Mouse (Mus musculus) cerebellum, adult 2 months (tissue): ENCODE measurements at regions not wholly inside any gene's neighbourhood (a gene's known extent, or its start where the extent isn't known, plus 50 kb on each side); places are given as distances from the start of the nearest gene placed in this dataset.

Source experiments
- CTCF ChIP-seq: fragments of 200-500 bp; IDR thresholded peaks from 2 replicates; pipeline ENCODE4 v1.5.1; 2011; ENCODE audit warnings: low read depth, mild to moderate bottlenecking, control low read depth, low read length, moderate library complexity, borderline replicate concordance; ENCODE audit not compliant: insufficient read depth
- POLR2A ChIP-seq: fragments of 200-500 bp; IDR thresholded peaks from 2 replicates; pipeline ENCODE4 v1.6.1; 2011; ENCODE audit warnings: low read length, control low read depth, borderline replicate concordance; ENCODE audit not compliant: insufficient read depth

GRCm38 (mm10) chr3:23601469-23601868 is 1525.0 kb downstream of the Tbl1xr1 start:
- TF ChIP-seq POLR2A (no peak), CTCF (no peak)
